Mouse (Mus musculus): Measurements from ENCODE around the gene Lrrc15. TPM values are rescaled to one million over a fixed set of nuclear protein-coding genes. Genes with fewer than 3 reads are reported as not detected.

Lrrc15 gene
- polyA plus RNA-seq, 1 experiment from 2014 or later, result 2.7 TPM

DNA sequence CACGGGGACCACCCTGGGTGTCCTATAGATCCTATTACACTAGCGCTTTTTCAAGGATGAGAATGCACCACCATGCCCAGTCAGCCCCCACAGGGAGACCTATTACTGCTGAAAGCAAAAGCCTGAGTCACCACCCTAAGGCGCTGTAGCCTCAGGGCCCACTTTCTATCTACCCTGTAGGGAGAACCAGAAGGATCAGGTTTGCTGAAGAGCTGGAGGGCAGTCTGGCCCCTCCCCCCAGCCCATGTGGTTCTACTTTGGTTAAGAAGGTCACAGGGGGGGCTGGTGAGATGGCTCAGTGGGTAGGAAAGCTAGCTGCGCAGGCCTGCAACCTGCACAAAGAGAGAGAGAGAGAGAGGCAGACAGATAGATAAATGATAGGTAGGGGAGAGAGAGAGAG lies 2.6 kb upstream of the Lrrc15 start:
- Histone ChIP-seq H3K4me2 (ENCODE audit: low read depth, low read length) (no peak overlapping the region), H3K9me3 (ENCODE audit: control insufficient read depth, low read length) (no peaks in the 10 kb centered on the region), H3K9ac (ENCODE audit: low read depth, low read length) (no peak overlapping the region), H3K36me3 (ENCODE audit: control insufficient read depth, insufficient read depth, low read length) (no peaks in the 10 kb centered on the region), H3K4me3 (ENCODE audit: low read depth, low read length) (no peak overlapping the region), H3K4me1 (ENCODE audit: control insufficient read depth, insufficient read depth, low read length) (peaks cover 26% of the 10 kb centered on the region), H3K27ac (replicated peaks; ENCODE audit: low read depth, low read length) (no peak overlapping the region), H3K27me3 (replicated peaks; ENCODE audit: control insufficient read depth, insufficient read depth, low read length) (peaks cover 23% of the 10 kb centered on the region)
- WGBS, result 35% methylated on average over 4 of the region's 4 CpGs
- ATAC-seq (ENCODE audit: low read depth), result no peak
- no peak for DNase-seq (ENCODE audit: low spot score)

GRCm38 (mm10) chr16:30283743-30284337 lies 784 bp upstream of the Lrrc15 start:
- peak; percentile 31; the same call in 1 of the 2 replicates for ATAC-seq (ENCODE audit: low read depth)
- peak overlapping the region; percentile 16; the same call in 1 of the 2 replicates for H3K4me3 ChIP-seq (ENCODE audit: low read depth, low read length)
- H3K9ac ChIP-seq (ENCODE audit: low read depth, low read length), result peak overlapping the region; percentile 14; the same call in 1 of the 2 replicates
- H3K4me1 ChIP-seq (ENCODE audit: control insufficient read depth, insufficient read depth, low read length), result peaks cover 32% of the 10 kb centered on the region
- H3K4me2 ChIP-seq (ENCODE audit: low read depth, low read length), result peak overlapping the region; percentile 44
- no peaks in the 10 kb centered on the region for H3K9me3 ChIP-seq (ENCODE audit: control insufficient read depth, low read length)
- no peak overlapping the region for H3K27ac ChIP-seq (replicated peaks; ENCODE audit: low read depth, low read length)
- WGBS, result 2% methylated on average over 15 of the region's 15 CpGs
- DNase-seq (ENCODE audit: low spot score), result peak; percentile 48
- H3K27me3 ChIP-seq (replicated peaks; ENCODE audit: control insufficient read depth, insufficient read depth, low read length), result peaks cover 23% of the 10 kb centered on the region
- no peaks in the 10 kb centered on the region for H3K36me3 ChIP-seq (ENCODE audit: control insufficient read depth, insufficient read depth, low read length)

- Histone ChIP-seq H3K4me1 (ENCODE audit: control insufficient read depth, insufficient read depth, low read length) (peaks cover 37% of the 10 kb centered on the region), H3K36me3 (ENCODE audit: control insufficient read depth, insufficient read depth, low read length) (no peaks in the 10 kb centered on the region), H3K27me3 (replicated peaks; ENCODE audit: control insufficient read depth, insufficient read depth, low read length) (peaks cover 23% of the 10 kb centered on the region), H3K4me3 (ENCODE audit: low read depth, low read length) (no peak overlapping the region), H3K9me3 (ENCODE audit: control insufficient read depth, low read length) (no peaks in the 10 kb centered on the region), H3K9ac (ENCODE audit: low read depth, low read length) (no peak overlapping the region), H3K4me2 (ENCODE audit: low read depth, low read length) (0 out of 2 replicates have a peak overlapping the region, but pooled peaks have one; percentile 26), H3K27ac (replicated peaks; ENCODE audit: low read depth, low read length) (peak overlapping the region; percentile 44)
- no peak for ATAC-seq (ENCODE audit: low read depth)
- DNase-seq (ENCODE audit: low spot score), result peak; percentile 43
- WGBS, result 4% methylated on average over 4 of the region's 4 CpGs
Measured at GRCm38 (mm10) chr16:30280676-30281297, 2.3 kb downstream of the Lrrc15 start.

GRCm38 (mm10) chr16:30278406-30278805 lies 4.7 kb downstream of the Lrrc15 start:
- ATAC-seq (ENCODE audit: low read depth), result no peak
- WGBS, result 79% methylated on average over 11 of the region's 11 CpGs

GRCm38 (mm10) chr16:30275558-30276340 lies 7.3 kb downstream of the Lrrc15 start:
- Histone ChIP-seq H3K9me3 (ENCODE audit: control insufficient read depth, low read length) (no peaks in the 10 kb centered on the region), H3K4me1 (ENCODE audit: control insufficient read depth, insufficient read depth, low read length) (peaks cover 40% of the 10 kb centered on the region), H3K9ac (ENCODE audit: low read depth, low read length) (no peak overlapping the region), H3K27me3 (replicated peaks; ENCODE audit: control insufficient read depth, insufficient read depth, low read length) (no peaks in the 10 kb centered on the region), H3K4me2 (ENCODE audit: low read depth, low read length) (no peak overlapping the region), H3K36me3 (ENCODE audit: control insufficient read depth, insufficient read depth, low read length) (no peaks in the 10 kb centered on the region), H3K27ac (replicated peaks; ENCODE audit: low read depth, low read length) (0 out of 2 replicates have a peak overlapping the region, but pooled peaks have one; percentile 4), H3K4me3 (ENCODE audit: low read depth, low read length) (no peak overlapping the region)
- DNase-seq (ENCODE audit: low spot score) (no peak), ATAC-seq (ENCODE audit: low read depth) (no peak)
- 75% methylated on average over 15 of the region's 15 CpGs for WGBS

More at GRCm38 (mm10) chr16:30278406-30278805, 4.7 kb downstream of the Lrrc15 start:
- Histone ChIP-seq H3K9me3 (ENCODE audit: control insufficient read depth, low read length) (no peaks in the 10 kb centered on the region), H3K4me1 (ENCODE audit: control insufficient read depth, insufficient read depth, low read length) (peaks cover 36% of the 10 kb centered on the region), H3K4me3 (ENCODE audit: low read depth, low read length) (no peak overlapping the region), H3K4me2 (ENCODE audit: low read depth, low read length) (no peak overlapping the region), H3K27ac (replicated peaks; ENCODE audit: low read depth, low read length) (no peak overlapping the region), H3K36me3 (ENCODE audit: control insufficient read depth, insufficient read depth, low read length) (no peaks in the 10 kb centered on the region), H3K9ac (ENCODE audit: low read depth, low read length) (no peak overlapping the region), H3K27me3 (replicated peaks; ENCODE audit: control insufficient read depth, insufficient read depth, low read length) (peaks cover 11% of the 10 kb centered on the region)
- no peak for DNase-seq (ENCODE audit: low spot score)

DNA sequence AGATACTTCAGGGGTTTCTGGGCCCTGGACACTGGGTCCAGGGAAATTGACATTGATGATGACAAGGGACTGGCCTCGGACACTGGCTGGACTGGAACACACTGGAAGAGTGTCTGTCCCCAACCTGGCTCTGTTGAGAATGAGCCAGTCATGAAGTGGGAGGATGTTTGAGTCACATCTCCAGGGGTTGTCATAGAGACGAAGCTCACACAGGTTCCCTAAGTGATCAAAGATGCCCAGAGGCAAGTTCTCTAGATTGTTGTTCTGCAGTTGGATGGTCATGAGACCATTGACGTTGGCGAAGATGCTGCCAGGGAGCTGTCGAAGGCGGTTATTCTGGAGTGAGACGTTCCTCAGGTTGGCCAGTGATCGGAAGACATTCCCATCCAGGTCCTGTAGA lies 10.0 kb downstream of the Lrrc15 start:
- WGBS, result 94% methylated on average over 8 of the region's 8 CpGs

GRCm38 (mm10) chr16:30271941-30272595 lies 11.0 kb downstream of the Lrrc15 start:
- H3K27ac ChIP-seq (replicated peaks; ENCODE audit: low read depth, low read length), result peak overlapping the region; percentile 89
- H3K9me3 ChIP-seq (ENCODE audit: control insufficient read depth, low read length), result no peaks in the 10 kb centered on the region
- no peak overlapping the region for H3K4me3 ChIP-seq (ENCODE audit: low read depth, low read length)
- H3K4me2 ChIP-seq (ENCODE audit: low read depth, low read length), result no peak overlapping the region
- peak overlapping the region; percentile 23; the same call in 1 of the 2 replicates for H3K9ac ChIP-seq (ENCODE audit: low read depth, low read length)
- 40% methylated on average over 6 of the region's 6 CpGs for WGBS
- ATAC-seq (ENCODE audit: low read depth), result 0 out of 2 replicates have a peak, but pooled peaks have one; percentile 20
- peaks cover 30% of the 10 kb centered on the region for H3K4me1 ChIP-seq (ENCODE audit: control insufficient read depth, insufficient read depth, low read length)
- no peaks in the 10 kb centered on the region for H3K36me3 ChIP-seq (ENCODE audit: control insufficient read depth, insufficient read depth, low read length)
- no peaks in the 10 kb centered on the region for H3K27me3 ChIP-seq (replicated peaks; ENCODE audit: control insufficient read depth, insufficient read depth, low read length)
- peak; percentile 62 for DNase-seq (ENCODE audit: low spot score)

More for the DNA sequence above, 10.0 kb downstream of the Lrrc15 start:
- no peak overlapping the region for H3K4me2 ChIP-seq (ENCODE audit: low read depth, low read length)
- H3K27ac ChIP-seq (replicated peaks; ENCODE audit: low read depth, low read length), result no peak overlapping the region
- H3K36me3 ChIP-seq (ENCODE audit: control insufficient read depth, insufficient read depth, low read length), result no peaks in the 10 kb centered on the region
- ATAC-seq (ENCODE audit: low read depth) (no peak), DNase-seq (ENCODE audit: low spot score) (no peak)
- H3K4me1 ChIP-seq (ENCODE audit: control insufficient read depth, insufficient read depth, low read length), result peaks cover 30% of the 10 kb centered on the region
- H3K9ac ChIP-seq (ENCODE audit: low read depth, low read length), result no peak overlapping the region
- no peaks in the 10 kb centered on the region for H3K27me3 ChIP-seq (replicated peaks; ENCODE audit: control insufficient read depth, insufficient read depth, low read length)
- no peaks in the 10 kb centered on the region for H3K9me3 ChIP-seq (ENCODE audit: control insufficient read depth, low read length)
- no peak overlapping the region for H3K4me3 ChIP-seq (ENCODE audit: low read depth, low read length)

- peak; percentile 90 for DNase-seq (ENCODE audit: low spot score)
- peaks cover 30% of the 10 kb centered on the region for H3K4me1 ChIP-seq (ENCODE audit: control insufficient read depth, insufficient read depth, low read length)
- H3K4me3 ChIP-seq (ENCODE audit: low read depth, low read length), result no peak overlapping the region
- H3K9ac ChIP-seq (ENCODE audit: low read depth, low read length), result no peak overlapping the region
- H3K36me3 ChIP-seq (ENCODE audit: control insufficient read depth, insufficient read depth, low read length), result no peaks in the 10 kb centered on the region
- no peaks in the 10 kb centered on the region for H3K9me3 ChIP-seq (ENCODE audit: control insufficient read depth, low read length)
- ATAC-seq (ENCODE audit: low read depth), result peak; percentile 71
- no peaks in the 10 kb centered on the region for H3K27me3 ChIP-seq (replicated peaks; ENCODE audit: control insufficient read depth, insufficient read depth, low read length)
- 26% methylated on average over 8 of the region's 8 CpGs for WGBS
- peak overlapping the region; percentile 89 for H3K27ac ChIP-seq (replicated peaks; ENCODE audit: low read depth, low read length)
- H3K4me2 ChIP-seq (ENCODE audit: low read depth, low read length), result no peak overlapping the region
Measured at GRCm38 (mm10) chr16:30271223-30271761, 11.8 kb downstream of the Lrrc15 start.
